Mouse (Mus musculus) ES-CJ7 (cell line): Measurements from ENCODE around the gene Garem2.

ENCODE experiments used
- DNase-seq: peaks from one replicate; pipeline ENCODE4 v3.0.0; 2011; ENCODE audit warnings: low read depth, low spot score

Garem2 gene

GRCm38 (mm10) chr5:30104841-30105667 lies at the start of gene Garem2:
Garem2 (plus strand) TSS chr5:30105161.
- DNase-seq: peak; percentile 66

- DNase-seq: peak; percentile 77
These were observed 46.7 kb upstream of the Garem2 start for GRCm38 (mm10) chr5:30058216-30058731.

- peak; percentile 87 for DNase-seq
These were observed 45.4 kb upstream of the Garem2 start for GRCm38 (mm10) chr5:30059607-30060006.

GRCm38 (mm10) chr5:30067726-30068125 lies 37.2 kb upstream of the Garem2 start:
- DNase-seq: no peak

GRCm38 (mm10) chr5:30071677-30072076 lies 33.3 kb upstream of the Garem2 start:
- no peak for DNase-seq

GRCm38 (mm10) chr5:30072377-30072776 lies 32.6 kb upstream of the Garem2 start:
- no peak for DNase-seq

- DNase-seq: peak; percentile 88
These were observed 31.8 kb upstream of the Garem2 start, which contains the start of gene Tyms for GRCm38 (mm10) chr5:30072825-30073821. Tyms (minus strand) TSS chr5:30073617.

GRCm38 (mm10) chr5:30092701-30093100 lies 12.3 kb upstream of the Garem2 start:
- DNase-seq: peak; percentile 76

- no peak for DNase-seq
These were observed 10.6 kb upstream of the Garem2 start for GRCm38 (mm10) chr5:30094399-30094798.

- no peak for DNase-seq
These were observed 9.2 kb upstream of the Garem2 start for GRCm38 (mm10) chr5:30095731-30096130.

- DNase-seq: no peak
These were observed 6.7 kb upstream of the Garem2 start for GRCm38 (mm10) chr5:30098260-30098659.

GRCm38 (mm10) chr5:30103340-30103739 lies 1.6 kb upstream of the Garem2 start:
- DNase-seq: no peak

- DNase-seq: peak; percentile 87
These were observed 622 bp upstream of the Garem2 start for GRCm38 (mm10) chr5:30104339-30104738.

- no peak for DNase-seq
These were observed 823 bp downstream of the Garem2 start, which contains the start of gene 3110082J24Rik for GRCm38 (mm10) chr5:30105668-30106300. 3110082J24Rik (minus strand) TSS chr5:30106086.

GRCm38 (mm10) chr5:30106756-30107155 lies 1.8 kb downstream of the Garem2 start:
- DNase-seq: no peak

GRCm38 (mm10) chr5:30107186-30107585 lies 2.2 kb downstream of the Garem2 start:
- peak; percentile 43 for DNase-seq

GRCm38 (mm10) chr5:30107611-30108041 lies 2.7 kb downstream of the Garem2 start:
- DNase-seq: no peak

- DNase-seq: no peak
These were observed 3.3 kb downstream of the Garem2 start for GRCm38 (mm10) chr5:30108233-30108632.

GRCm38 (mm10) chr5:30109899-30110298 lies 4.9 kb downstream of the Garem2 start:
- DNase-seq: no peak

- DNase-seq: no peak
These were observed 5.6 kb downstream of the Garem2 start for GRCm38 (mm10) chr5:30110371-30111060.

GRCm38 (mm10) chr5:30111126-30111525 lies 6.2 kb downstream of the Garem2 start:
- DNase-seq: peak; percentile 86
